Mouse (Mus musculus) midbrain, embryonic 13.5 days (tissue): ENCODE measurements at regions not wholly inside any gene's neighbourhood (a gene's known extent, or its start where the extent isn't known, plus 50 kb on each side); places are given as distances from the start of the nearest gene placed in this dataset.
"Not testable (repeated sequence)": the region's sequence is repeated elsewhere in the genome, so short reads cannot be mapped to it uniquely, and the experiment has no call there.

Source experiments
- ATAC-seq: fragments of 200-750 bp; cut with Nextera tagmentation; 2 replicates; pipeline ENCODE4 v1.8.0; 2017; ENCODE audit warnings: mild to moderate bottlenecking, moderate TSS enrichment, moderate library complexity
- H3K27ac ChIP-seq: fragments of 300-500 bp; sonication (generic); 2 replicates; pipeline ENCODE4 v1.5.1; 2015; ENCODE audit warnings: inconsistent platforms, mild to moderate bottlenecking, moderate library complexity
- H3K27me3 ChIP-seq: fragments of 300-500 bp; sonication (generic); 2 replicates; pipeline ENCODE4 v1.6.1; 2015; ENCODE audit warnings: mild to moderate bottlenecking, inconsistent platforms
- H3K36me3 ChIP-seq: fragments of 300-500 bp; sonication (generic); 2 replicates; pipeline ENCODE4 v1.6.1; 2015; ENCODE audit warnings: mild to moderate bottlenecking, inconsistent platforms
- H3K4me1 ChIP-seq: fragments of 300-500 bp; sonication (generic); replicated peaks from 2 replicates; pipeline ENCODE4 v1.6.1; 2015; ENCODE audit warnings: inconsistent platforms
- H3K4me2 ChIP-seq: fragments of 300-500 bp; sonication (generic); replicated peaks from 2 replicates; pipeline ENCODE4 v1.6.1; 2015; ENCODE audit warnings: moderate library complexity, mild to moderate bottlenecking, inconsistent platforms
- H3K4me3 ChIP-seq: fragments of 300-500 bp; sonication (generic); replicated peaks from 2 replicates; pipeline ENCODE4 v1.5.1; 2015; ENCODE audit warnings: mild to moderate bottlenecking, inconsistent platforms
- H3K9ac ChIP-seq: fragments of 300-500 bp; sonication (generic); replicated peaks from 2 replicates; pipeline ENCODE4 v1.6.1; 2015; ENCODE audit warnings: mild to moderate bottlenecking, inconsistent platforms
- H3K9me3 ChIP-seq: fragments of 300-500 bp; sonication (generic); 2 replicates; pipeline ENCODE4 v1.6.1; 2016; ENCODE audit warnings: mild to moderate bottlenecking, inconsistent platforms
- WGBS: fragments of 180-500 bp; shearing (Covaris S2); methylation state at CpG from one replicate; pipeline ENCODE4 v1.1.7; 2015; 5-methylcytosine and 5-hydroxymethylcytosine counted together

DNA sequence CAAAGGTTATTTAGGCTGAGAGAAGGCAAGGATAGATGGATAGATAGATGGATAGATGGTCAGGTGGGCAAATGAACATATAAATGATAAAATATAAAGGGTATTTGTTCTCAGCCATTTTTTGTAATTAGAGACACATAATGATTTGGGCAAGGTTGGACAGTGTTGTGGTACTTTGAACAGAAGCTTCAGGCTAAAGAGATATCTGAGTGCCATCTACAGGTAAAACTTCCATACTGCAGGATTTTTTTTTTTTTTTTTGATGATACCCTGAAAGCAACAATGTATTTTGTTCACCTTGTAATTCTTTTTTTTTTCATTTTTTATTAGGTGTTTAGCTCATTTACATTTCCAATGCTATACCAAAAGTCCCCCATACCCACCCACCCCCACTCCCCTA is 110.1 kb upstream of the Trabd2b start:
- no peak overlapping the region for H3K27ac ChIP-seq
- no peaks in the 10 kb centered on the region for H3K4me1 ChIP-seq
- H3K27me3 ChIP-seq, result no peaks in the 10 kb centered on the region
- H3K4me2 ChIP-seq, result no peak overlapping the region
- H3K9me3 ChIP-seq, result no peaks in the 10 kb centered on the region
- H3K9ac ChIP-seq, result no peak overlapping the region
- H3K4me3 ChIP-seq, result no peak overlapping the region
- no peaks in the 10 kb centered on the region for H3K36me3 ChIP-seq
- no peak for ATAC-seq

DNA sequence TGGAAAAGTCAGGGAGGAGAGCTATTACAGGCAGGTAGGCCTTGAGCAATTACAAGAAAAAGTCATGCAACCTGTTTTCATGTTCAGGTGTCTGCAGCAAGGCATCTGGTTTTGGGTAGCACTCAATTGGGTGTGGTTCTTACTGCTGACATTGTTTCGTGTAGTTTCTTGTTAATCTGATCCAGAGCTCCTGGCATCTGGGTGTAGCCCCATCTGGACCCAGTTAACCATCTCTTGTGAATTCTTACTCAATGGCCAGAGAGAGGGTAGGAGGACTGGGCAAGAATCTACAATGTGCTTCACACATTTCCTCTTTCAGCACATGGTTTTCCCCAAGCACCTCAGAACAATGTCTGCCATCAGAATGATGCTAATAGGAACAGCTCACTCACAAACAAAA is 108.0 kb upstream of the Trabd2b start:
- not testable (repeated sequence) for H3K27me3 ChIP-seq, H3K36me3 ChIP-seq, H3K4me2 ChIP-seq, H3K9ac ChIP-seq, H3K4me1 ChIP-seq, H3K27ac ChIP-seq, H3K4me3 ChIP-seq, H3K9me3 ChIP-seq, ATAC-seq
- WGBS, result 63% methylated on average over 1 of the region's 1 CpGs

DNA sequence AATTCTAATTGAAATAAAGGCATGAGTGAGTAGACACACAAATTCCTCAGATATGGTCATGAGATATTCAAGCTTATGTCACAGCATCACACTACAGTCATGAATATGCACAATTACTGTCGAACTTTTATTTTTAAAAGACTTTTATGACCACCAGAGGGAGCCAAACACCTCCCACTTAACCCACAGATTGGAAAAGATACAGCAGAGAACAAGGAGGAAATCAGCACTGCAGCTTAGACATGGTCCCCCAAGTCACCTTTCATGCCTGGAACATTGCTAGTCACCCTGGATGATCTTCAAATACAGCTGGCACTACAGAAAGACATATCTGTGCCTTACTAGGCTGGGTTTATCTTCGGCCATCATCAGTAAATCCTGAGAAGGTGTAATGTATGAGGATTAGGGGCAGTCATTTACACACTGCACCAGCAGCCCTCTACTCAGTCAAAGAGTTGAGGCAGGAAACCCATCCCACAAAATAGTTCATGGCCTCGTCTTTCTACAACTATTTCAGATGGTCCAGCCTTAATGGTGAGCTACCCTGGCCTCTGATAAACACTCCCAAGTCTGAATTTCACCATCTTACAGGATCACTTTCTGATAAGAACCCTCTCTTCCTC is 106.0 kb upstream of the Trabd2b start:
- Histone ChIP-seq H3K27me3 (no peaks in the 10 kb centered on the region), H3K9ac (no peak overlapping the region), H3K9me3 (no peaks in the 10 kb centered on the region), H3K36me3 (no peaks in the 10 kb centered on the region), H3K4me2 (no peak overlapping the region), H3K27ac (no peak overlapping the region), H3K4me3 (no peak overlapping the region), H3K4me1 (no peaks in the 10 kb centered on the region)
- WGBS, result 42% methylated on average over 3 of the region's 3 CpGs
- peak; percentile 58; the same call in 1 of the 2 replicates for ATAC-seq

DNA sequence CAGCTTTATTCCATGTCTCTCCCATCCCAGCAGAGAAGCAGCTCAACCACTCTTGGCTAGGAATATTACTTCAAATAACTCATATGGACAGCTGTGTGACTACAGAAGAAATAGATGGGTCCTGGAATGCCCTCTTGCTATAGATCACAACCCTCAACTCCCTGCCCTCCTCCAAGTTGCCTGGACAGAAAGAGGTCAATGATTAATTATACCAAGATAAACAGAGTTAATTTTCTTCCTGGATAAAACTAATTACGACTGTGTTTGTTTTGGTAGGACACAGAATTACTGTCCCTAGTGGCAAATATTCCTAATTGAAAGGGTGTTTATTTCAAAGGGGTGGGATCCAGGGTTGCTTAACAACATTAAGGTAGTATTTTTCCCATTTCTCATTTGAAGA is 101.9 kb upstream of the Trabd2b start:
- H3K4me2 ChIP-seq, result no peak overlapping the region

DNA sequence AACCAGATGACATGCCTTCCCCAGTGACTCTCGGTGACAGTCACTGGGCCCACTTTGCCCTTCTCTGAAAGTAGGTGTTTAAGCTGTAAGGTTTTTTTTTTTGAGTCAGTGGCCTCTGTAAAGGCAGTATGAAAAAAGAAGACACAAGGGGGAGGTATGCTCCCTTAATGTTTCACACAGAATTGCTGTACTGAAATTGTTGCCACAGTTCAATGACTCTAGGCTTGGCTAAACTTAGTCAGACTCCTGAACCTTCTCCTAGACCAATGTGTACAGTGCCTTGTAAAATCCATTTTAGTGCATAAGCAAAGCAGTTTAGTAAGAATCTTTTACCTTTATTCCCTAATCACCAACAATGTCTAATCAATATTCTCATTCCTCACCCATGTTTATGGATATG is 99.0 kb upstream of the Trabd2b start:
- H3K4me3 ChIP-seq, result no peak overlapping the region
- no peak overlapping the region for H3K4me2 ChIP-seq
- no peaks in the 10 kb centered on the region for H3K4me1 ChIP-seq
- ATAC-seq, result no peak
- WGBS, result 65% methylated on average over 1 of the region's 1 CpGs
- no peak overlapping the region for H3K9ac ChIP-seq
- H3K36me3 ChIP-seq, result no peaks in the 10 kb centered on the region
- H3K27me3 ChIP-seq, result no peaks in the 10 kb centered on the region
- no peaks in the 10 kb centered on the region for H3K9me3 ChIP-seq
- H3K27ac ChIP-seq, result no peak overlapping the region

More for the DNA sequence above, 101.9 kb upstream of the Trabd2b start:
- 81% methylated on average over 1 of the region's 1 CpGs for WGBS
- Histone ChIP-seq H3K9me3 (no peaks in the 10 kb centered on the region), H3K27ac (no peak overlapping the region), H3K4me1 (no peaks in the 10 kb centered on the region), H3K4me3 (no peak overlapping the region), H3K27me3 (no peaks in the 10 kb centered on the region), H3K9ac (no peak overlapping the region), H3K36me3 (no peaks in the 10 kb centered on the region)
- ATAC-seq, result no peak

DNA sequence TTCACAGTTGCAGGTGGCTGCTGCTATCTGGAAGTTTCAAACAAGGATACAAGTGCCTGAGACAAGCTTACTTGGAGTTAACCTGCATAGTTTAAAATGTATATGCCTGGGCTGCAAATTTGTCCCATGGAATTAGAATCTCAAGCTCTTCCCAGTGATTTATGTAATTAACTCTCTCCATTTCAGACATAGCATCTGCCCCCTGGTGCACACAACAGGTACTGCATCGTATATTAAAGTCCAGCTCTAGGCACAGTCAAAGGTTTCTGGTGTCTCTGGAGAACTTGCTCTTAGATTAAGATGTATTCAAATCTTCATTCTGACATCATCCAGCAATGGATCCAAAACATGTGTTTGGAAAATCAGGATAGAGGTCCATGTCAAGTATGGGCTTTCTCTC is 98.0 kb upstream of the Trabd2b start:
- no peaks in the 10 kb centered on the region for H3K4me1 ChIP-seq
- H3K9ac ChIP-seq, result no peak overlapping the region
- no peak overlapping the region for H3K4me3 ChIP-seq
- no peak overlapping the region for H3K4me2 ChIP-seq
- no peak overlapping the region for H3K27ac ChIP-seq
- no peaks in the 10 kb centered on the region for H3K36me3 ChIP-seq
- WGBS, result 7% methylated on average over 1 of the region's 1 CpGs
- H3K27me3 ChIP-seq, result no peaks in the 10 kb centered on the region
- H3K9me3 ChIP-seq, result no peaks in the 10 kb centered on the region
- no peak for ATAC-seq

DNA sequence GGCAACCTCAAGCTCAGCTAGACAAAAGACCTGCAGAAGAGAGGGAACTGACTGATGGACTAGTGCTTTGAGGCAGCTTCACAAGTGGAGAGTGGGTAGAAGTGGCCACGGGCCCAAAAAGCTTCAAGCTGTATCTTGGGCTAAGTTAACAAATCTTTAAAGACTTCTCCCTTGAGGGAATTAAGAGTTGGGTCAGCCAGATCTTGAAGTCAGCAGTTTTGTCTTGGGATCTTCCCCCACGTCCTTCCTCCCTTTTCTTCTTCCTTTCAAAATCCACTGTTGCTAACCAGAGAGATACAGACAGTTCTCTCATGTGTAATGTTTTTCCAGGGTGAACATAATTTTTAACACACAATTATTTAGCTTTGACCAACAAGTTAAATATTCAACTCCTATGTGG is 91.5 kb upstream of the Trabd2b start:
- no peaks in the 10 kb centered on the region for H3K4me1 ChIP-seq
- H3K27me3 ChIP-seq, result no peaks in the 10 kb centered on the region
- no peak overlapping the region for H3K9ac ChIP-seq
- ATAC-seq, result no peak
- no peaks in the 10 kb centered on the region for H3K36me3 ChIP-seq
- no peak overlapping the region for H3K27ac ChIP-seq
- no peak overlapping the region for H3K4me3 ChIP-seq
- H3K9me3 ChIP-seq, result no peaks in the 10 kb centered on the region
- H3K4me2 ChIP-seq, result no peak overlapping the region
- WGBS, result 75% methylated on average over 2 of the region's 2 CpGs

DNA sequence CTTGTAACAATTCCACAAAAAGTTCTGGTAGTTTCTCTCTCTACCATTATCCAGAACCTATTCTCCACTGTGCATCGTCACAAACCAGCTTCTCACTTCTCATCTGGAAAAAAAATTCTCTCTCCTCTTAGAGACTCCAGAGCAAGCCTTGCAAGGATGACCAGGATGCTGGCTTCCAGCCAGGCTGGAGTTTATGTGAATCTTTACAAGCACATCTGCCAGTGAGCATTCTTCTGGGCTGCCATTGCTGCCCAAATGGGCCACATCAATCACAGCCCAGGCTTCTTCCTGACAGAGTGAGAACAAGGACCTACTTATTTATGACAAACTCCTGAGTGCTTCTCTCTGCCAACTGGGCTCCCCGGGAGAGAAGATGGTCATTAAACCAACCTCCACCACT is 91.0 kb upstream of the Trabd2b start:
- no peaks in the 10 kb centered on the region for H3K9me3 ChIP-seq
- ATAC-seq, result no peak
- H3K27ac ChIP-seq, result no peak overlapping the region
- no peak overlapping the region for H3K4me2 ChIP-seq
- no peaks in the 10 kb centered on the region for H3K27me3 ChIP-seq
- no peaks in the 10 kb centered on the region for H3K4me1 ChIP-seq
- H3K9ac ChIP-seq, result no peak overlapping the region
- no peaks in the 10 kb centered on the region for H3K36me3 ChIP-seq
- H3K4me3 ChIP-seq, result no peak overlapping the region
- 79% methylated on average over 2 of the region's 2 CpGs for WGBS

DNA sequence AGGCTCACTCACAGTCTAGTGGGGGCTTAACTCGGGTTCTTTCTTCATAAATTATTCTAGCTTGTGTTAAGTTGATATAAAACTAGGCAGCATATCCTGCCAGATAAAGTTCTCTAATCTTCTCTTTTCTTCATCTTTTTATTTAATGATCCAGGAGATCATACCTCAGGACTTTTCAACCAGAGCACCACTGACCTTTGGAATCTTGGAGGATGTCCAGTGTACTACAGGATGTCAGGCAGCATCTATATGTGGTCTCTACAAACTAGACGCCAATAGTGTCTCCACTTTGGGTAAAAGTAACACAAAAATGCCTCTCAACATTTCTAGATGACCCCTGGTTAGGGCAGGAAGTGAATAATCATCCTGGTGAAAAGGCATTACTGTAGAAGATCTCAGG is 89.4 kb upstream of the Trabd2b start:
- WGBS, result 82% methylated on average over 2 of the region's 2 CpGs
- no peak for ATAC-seq

DNA sequence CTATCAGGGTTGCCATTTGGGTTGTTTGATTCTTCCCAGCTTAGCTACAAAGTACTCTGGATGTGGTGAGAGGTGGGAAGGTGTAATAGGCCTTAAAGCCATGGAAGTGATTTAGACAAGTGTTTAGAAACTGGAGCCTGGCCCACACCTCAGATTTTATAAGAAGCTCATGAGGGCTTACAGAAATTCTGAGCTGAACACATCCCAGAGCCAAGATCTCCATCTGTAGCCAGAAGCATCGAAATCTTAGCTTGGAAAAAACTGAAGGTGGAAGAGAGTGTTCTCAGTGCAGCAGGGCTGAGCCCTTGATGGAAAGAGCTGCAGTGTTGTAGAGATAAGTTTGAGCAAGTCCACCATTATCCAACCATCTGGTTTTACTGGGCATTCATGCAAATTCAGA is 86.4 kb upstream of the Trabd2b start:
- no peak for ATAC-seq
- Histone ChIP-seq H3K4me3 (no peak overlapping the region), H3K9ac (no peak overlapping the region), H3K36me3 (no peaks in the 10 kb centered on the region), H3K9me3 (no peaks in the 10 kb centered on the region), H3K4me2 (no peak overlapping the region), H3K27me3 (no peaks in the 10 kb centered on the region), H3K27ac (no peak overlapping the region), H3K4me1 (no peaks in the 10 kb centered on the region)
- WGBS, result 52% methylated on average over 1 of the region's 1 CpGs

More for the DNA sequence above, 89.4 kb upstream of the Trabd2b start:
- no peaks in the 10 kb centered on the region for H3K27me3 ChIP-seq
- H3K36me3 ChIP-seq, result no peaks in the 10 kb centered on the region
- H3K9me3 ChIP-seq, result no peaks in the 10 kb centered on the region
- no peaks in the 10 kb centered on the region for H3K4me1 ChIP-seq
- H3K9ac ChIP-seq, result no peak overlapping the region
- H3K4me3 ChIP-seq, result no peak overlapping the region
- no peak overlapping the region for H3K27ac ChIP-seq
- H3K4me2 ChIP-seq, result no peak overlapping the region

DNA sequence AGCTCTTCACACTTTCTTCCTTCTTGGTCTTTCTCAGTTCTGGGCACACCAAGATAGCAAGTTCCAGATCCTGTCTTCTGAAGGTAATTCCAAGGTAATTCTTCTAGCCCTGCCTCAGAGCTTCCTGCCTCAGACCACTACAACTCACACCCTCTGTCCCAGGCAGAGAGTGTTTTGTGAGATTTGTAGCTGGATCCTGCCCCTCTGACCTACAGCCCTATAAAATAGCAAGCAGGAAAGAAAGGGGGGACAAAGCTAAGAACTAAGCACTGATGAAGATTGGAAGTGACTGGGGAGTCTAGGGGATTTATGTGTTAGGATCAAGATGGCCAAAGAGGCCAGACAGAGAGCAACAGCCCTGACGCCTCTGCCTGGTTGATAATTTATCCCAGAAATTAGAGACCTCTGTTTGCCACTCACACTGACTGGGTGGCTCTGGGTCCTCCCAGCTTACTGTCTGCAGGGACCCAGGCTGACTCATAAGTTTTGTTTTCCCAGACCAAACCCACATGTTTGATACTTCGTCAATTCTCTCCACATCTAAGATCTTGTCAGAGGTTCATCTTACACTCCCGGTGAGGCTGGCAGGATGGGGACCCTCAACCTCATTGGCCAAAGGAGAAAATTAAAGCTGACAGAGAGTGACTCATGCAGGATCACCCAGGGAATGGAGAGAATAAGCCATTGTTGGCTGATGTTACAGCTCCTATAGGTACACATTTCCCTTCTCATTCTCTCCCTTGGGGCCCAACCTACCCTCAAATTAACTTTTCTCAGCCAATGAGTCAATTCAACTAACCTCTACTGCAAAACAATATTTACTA is 84.8 kb upstream of the Trabd2b start:
- no peak overlapping the region for H3K9ac ChIP-seq
- H3K4me1 ChIP-seq, result no peaks in the 10 kb centered on the region
- no peaks in the 10 kb centered on the region for H3K27me3 ChIP-seq
- 82% methylated on average over 3 of the region's 3 CpGs for WGBS
- H3K4me2 ChIP-seq, result no peak overlapping the region
- no peaks in the 10 kb centered on the region for H3K36me3 ChIP-seq
- no peaks in the 10 kb centered on the region for H3K9me3 ChIP-seq
- H3K27ac ChIP-seq, result no peak overlapping the region
- no peak overlapping the region for H3K4me3 ChIP-seq
- no peak for ATAC-seq

DNA sequence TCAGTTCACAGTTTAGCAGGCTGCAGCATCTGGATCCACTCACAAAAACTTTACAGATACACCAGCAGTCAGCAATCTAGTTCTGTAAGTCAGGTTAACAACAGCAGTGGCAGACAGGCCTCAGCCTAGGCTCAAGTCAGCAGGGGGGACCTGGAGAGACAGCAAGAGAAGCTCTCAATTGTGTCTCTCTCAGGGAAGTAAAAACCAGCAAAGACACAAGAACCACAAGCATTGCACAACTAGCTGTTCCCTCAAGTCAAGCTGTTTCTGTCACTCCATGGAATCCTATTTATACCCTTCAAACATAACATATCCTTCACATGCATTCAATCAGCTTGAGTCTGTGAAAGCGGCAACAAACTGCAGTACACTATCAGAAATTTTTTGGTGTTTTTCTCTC is 76.5 kb upstream of the Trabd2b start:
- Histone ChIP-seq H3K27ac (no peak overlapping the region), H3K27me3 (no peaks in the 10 kb centered on the region), H3K36me3 (no peaks in the 10 kb centered on the region), H3K4me3 (no peak overlapping the region), H3K9ac (no peak overlapping the region), H3K4me2 (no peak overlapping the region), H3K9me3 (no peaks in the 10 kb centered on the region), H3K4me1 (no peaks in the 10 kb centered on the region)
- WGBS, result 90% methylated on average over 1 of the region's 1 CpGs
- no peak for ATAC-seq

DNA sequence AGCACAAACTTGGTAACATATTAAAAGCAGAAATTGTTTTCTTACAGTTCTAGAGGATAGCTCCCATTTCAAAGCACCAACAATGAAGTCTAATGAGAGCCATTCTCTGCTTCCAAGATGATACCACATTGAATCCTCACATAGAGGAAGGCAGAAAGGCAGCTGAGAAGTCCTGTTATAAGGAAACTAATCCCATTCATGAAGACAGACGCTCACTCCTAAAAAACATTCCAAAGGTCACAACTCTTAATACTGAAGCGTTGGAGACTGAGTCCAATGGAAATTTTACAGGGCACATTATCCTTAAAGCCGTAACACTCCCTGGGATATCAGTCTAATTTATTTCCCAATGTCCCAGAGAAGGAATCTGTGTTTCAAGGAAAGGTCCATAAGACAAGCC is 75.4 kb upstream of the Trabd2b start:
- ATAC-seq, result no peak
- H3K4me3 ChIP-seq, result no peak overlapping the region
- H3K27me3 ChIP-seq, result no peaks in the 10 kb centered on the region
- no peak overlapping the region for H3K27ac ChIP-seq
- no peak overlapping the region for H3K9ac ChIP-seq
- WGBS, result 56% methylated on average over 3 of the region's 3 CpGs
- H3K4me2 ChIP-seq, result no peak overlapping the region
- no peaks in the 10 kb centered on the region for H3K36me3 ChIP-seq
- no peaks in the 10 kb centered on the region for H3K4me1 ChIP-seq
- no peaks in the 10 kb centered on the region for H3K9me3 ChIP-seq
